Mouse (Mus musculus) cerebellum, postnatal 14 days (tissue): ENCODE data around the gene Sptssa.
A peak's percentile ranks its signal among the peaks of the same experiment; 100 is the strongest.

Source experiments
- DNase-seq, 2 experiments: peaks; one replicate each; pipeline ENCODE4 v3.0.0; 2021; ENCODE audit warnings: mixed read lengths in 2 of 2

Gene Sptssa

DNA sequence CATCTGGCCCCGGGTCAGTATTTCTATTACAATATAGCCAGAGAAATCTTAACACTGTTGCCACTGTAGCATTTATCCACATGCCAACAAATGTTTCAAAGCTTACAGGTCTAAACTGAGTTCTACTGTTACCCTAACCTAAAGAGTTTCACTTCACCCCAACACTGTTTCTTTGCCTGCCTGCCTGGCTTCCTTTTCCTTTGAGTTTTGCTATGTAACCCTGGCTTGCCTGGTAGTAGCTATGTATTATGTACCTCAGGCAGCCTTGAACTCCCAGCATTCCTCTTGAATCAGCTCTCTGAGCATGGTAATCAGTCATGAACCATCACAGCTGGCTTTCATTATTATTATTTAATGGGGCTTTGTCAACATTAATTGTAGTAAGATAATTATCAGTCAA is 1.6 kb downstream of the Sptssa start:
- DNase-seq, result no peak

DNA sequence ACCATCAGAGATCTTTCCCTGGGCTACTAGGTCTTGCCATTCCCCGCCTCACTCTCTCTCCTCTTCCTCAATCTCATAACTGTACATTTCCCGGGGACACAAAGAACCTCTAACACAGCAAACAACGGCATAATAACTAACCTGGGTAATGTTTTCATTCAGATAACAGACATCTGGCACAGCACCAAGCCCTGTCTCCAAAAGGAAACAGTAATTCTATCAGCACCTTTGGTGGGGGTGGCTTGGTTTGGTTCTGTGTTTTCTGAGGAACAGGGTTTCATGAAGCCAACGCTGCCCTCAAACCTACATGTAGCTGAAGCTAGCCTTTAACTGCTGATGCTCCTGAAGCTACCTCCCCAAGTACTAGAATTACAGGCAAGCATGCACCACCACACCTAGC is 2.2 kb downstream of the Sptssa start:
- peak; percentile 27 to 38 for DNase-seq

DNA sequence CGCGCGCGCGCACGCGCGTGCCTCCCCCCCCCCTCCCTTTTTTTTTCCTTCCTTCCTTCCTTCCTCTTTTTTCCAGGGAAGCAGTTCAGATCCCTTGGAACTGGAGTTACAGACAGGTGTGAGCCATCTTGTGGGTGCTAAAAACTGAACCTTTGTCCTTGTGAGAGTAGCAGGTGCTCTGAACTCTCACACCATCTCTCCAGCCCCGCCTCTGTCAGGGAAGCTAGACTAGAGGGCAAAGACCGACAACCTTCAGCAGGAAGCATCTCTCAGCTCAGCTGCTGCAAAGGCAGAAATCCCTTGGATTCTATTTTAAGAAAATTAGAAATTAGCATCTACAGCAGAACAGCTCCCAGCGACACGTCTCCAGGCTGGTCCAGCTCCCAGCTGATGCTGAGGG is 4.0 kb downstream of the Sptssa start:
- DNase-seq, result no peak

DNA sequence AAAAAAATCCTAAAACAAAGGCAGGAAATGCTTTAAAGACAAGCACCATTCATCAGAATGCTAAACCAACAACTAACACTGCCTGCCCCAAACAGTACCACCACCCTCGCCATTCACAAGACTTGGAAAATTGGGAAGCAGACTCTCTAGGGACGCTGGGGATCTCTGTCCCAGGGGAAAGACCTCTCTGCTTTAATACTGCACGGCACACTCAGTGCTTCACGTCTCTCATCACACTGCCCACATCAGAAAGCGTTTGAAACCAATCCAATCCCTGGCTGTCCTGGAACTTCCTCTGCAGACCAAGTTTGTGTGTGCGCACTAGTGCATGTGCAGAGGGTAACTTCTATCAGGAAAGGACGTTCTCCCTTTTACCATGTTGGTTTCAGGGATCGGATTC is 4.6 kb downstream of the Sptssa start:
- no peak for DNase-seq

DNA sequence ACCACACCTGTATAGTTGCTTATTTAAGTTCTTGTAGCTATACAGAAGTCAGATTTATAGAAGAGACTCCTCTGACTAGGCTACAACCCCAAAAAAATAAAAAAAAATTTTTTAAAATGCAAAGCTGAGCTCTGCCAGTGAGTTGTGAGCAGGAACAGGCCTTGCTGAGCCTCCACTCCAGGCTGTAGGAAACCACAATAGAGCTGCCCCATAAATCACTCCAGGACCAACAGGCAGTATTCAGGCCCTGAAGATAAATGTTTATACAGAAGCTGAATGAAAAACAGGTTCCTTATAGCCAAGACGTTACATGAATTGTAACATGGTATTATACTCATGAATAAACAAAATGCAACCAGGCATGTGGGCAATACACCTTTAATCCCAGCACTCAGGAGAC is 5.2 kb downstream of the Sptssa start:
- DNase-seq, result no peak

DNA sequence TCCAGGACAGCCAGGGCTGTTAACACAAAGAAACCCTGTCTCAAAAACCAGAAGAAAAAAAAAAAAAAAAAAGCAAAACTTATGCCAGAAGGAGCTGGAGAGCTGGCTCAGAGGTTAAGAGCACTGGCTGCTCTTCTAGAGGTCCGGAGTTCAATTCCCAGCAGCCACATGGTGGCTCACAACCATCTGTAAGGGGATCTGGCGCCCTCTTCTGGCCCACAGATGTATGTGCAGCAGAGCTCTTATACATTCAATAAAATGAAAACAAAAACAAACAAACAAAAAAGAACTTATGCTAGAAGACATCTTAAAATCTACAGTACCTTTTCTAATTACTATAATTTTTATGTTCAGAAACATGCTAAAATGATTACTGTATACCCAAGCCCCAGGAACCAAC is 11.4 kb downstream of the Sptssa start:
- no peak for DNase-seq

DNA sequence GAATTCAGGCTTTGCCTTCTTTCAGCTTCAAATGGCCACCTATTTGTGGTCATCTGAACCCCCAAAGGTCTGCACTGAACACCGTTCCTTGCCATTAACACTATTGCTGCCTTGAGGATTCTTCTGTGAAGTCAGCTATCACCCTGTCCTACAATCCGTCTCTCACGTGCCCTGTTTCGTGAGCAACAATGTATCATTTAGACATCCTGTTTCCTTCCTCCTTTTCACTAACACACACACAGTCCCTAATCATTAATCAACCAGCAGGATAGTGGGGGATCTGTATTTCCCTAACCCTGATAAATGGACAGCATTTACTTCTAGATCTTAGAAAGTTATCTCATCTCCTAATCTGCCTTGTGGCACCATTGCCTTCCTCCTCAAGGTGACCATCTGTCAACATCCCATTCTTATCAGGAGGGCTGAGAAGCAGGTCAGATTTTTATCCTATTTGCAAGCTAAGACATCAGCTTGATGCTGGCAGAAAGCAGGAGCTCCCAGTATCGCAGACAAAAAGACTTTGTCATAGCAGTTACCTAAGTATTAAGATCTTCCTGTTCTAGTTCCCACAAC is 13.0 kb downstream of the Sptssa start:
- no peak for DNase-seq

DNA sequence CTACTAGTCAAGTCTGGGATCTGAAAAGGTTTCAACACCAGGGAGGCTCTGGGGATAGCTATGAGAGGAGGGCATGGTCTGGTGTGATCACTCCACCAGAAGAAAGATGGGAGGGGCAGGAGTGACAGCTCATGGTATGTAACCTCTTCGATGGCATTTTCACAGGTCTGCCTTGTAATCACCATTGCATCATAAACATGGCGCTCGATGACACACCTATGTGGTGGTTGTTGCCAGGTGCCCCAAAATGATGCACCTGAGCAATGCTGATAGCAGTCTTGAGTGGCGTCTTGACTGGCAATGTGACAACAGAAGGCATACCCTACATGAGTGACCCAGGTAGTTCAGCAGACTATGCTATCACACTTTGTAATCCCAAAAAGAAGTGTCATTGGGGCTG is 15.0 kb downstream of the Sptssa start:
- no peak for DNase-seq

DNA sequence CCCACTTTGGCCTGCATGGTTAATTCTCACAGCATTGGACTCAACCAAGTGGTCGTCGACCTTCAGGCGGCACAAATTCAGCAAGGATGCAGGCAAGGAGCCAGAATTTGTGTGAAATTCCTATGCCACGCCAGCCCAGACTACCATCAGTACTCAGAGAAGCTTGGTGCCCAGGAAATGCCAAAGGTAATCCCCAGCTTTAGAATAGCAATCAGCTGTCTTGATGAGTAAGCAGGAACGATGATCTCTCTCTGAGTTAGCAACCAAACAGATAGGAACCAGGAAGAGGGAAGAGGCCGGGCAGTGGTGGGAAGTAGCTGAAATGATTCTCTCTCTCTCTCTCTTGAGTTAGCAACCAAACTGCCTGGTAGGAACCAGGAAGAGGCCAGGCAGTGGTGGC is 16.1 kb downstream of the Sptssa start:
- no peak for DNase-seq

DNA sequence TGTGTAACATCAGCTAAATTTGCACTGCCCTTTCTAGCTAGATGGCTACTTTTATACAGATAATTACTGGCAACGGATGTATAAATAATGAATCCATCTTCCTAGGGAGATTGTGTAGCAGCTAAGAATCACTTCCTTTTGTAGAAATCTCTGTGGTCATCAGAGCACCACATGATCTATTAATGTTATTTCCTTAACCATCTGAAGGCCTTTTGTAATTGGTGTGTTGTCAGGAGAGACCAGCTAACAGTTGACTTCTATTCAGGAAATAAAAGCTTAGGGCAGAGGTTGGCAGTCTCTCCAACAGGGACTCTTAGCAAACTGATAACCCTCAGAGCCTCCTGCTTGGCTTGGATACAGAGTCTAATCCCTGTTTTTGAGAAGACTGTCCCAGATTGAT is 19.3 kb downstream of the Sptssa start:
- no peak for DNase-seq

DNA sequence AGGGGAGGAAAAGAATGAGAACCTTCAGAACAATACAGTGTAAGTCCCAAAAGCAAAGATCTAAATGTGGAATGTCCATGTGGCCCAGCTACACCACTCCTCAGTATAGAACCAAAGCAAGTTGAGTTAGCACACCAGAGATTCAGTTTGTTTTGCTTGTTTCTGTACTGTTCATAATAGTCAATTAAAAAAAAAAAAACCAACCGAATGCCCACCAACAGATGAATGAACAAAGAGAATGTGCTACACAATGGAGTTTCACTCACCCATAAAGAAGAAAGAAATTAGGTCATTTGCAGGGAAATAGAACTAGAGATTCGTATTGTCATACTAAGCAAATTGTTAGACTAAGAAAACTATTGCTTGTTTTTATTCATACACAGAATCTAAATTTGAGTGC is 24.2 kb downstream of the Sptssa start:
- DNase-seq, result no peak

DNA sequence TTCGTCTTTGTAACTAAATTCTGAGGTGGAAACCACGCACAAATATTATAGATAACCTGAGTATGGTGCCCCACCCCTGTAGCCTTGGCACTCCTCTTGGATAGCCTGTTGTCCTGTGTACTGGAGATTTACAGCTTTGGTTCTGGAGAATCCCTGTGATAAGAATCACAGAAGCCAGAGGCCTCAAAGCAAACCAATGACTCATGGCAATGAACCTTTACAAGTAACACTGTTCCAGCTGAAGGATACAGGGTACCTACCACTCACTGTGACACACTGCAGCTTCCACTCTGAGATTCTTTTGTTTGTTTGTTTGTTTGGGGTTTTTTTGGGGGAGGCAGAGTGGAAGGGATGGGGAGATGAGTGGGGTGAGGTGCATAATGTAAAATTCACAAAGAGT is 34.4 kb downstream of the Sptssa start:
- DNase-seq, result no peak

DNA sequence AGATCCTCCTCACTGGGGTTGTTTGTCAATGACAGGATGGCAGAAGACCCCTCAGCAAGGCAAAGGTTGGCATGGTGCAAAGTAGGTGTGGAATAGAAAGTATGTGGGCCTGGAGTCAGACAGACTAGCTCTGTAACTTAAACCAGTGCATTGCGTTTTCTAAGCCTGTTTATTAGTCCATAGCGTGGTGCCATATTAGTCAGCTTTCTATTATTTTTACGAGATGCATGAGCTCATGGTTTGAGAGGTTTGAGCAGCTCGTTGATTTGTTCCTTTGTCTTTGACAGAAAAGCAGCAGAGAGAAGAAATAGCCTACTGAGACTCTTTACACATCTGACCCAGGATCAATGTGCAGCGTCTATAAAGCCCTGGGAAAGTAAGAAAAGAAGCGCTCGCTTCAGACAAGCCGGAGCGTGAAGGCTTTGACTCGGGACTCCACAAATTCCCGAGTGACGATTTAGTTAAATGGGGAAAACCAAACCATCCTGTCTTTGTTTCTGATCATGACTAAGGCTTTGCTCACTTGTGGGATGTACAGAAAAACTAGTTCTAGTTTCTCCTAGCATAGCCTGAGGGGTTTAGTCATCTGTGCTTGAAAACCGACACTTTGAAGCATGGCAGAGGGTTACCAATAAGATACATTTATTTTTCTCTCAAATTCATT is 36.2 kb downstream of the Sptssa start:
- no peak for DNase-seq

DNA sequence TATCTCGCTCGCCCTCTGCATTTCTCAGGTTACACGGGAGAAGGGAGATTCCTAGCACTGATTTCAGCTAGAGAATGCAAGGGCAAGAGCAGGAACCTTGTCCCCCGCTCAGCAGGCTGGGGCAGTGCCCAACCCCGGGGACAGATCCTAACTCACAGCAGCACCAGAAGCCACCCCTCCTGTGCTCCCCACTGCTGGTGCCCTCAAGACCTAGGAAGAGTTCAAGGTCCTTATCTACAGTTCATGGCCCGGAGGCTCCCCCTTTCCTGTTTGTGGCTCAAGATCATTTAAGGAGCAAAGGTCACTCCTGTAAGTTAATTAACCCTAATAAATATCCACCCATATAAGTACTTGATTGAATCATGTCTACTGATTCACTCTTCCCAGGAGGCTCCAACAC is 47.4 kb downstream of the Sptssa start:
- no peak for DNase-seq

DNA sequence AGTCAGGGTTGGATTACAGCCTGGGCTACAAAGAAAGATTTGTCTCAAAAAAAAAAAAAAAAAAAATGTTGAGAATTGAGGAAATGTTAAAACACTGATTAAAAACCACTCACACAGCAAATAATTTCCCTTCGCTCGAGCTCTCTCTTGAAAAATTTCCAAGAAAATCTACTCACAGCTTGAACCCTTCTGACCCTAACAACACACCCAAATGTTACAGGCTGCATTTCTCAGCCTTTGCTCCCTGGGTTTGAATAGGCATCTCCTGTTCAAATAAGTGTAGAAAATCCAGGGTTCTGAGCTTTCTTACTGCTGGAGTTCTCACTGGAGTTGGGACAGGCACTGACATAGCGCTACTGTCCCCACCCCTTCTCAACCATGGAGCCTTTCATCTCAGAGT is 51.2 kb downstream of the Sptssa start:
- DNase-seq, result no peak

DNA sequence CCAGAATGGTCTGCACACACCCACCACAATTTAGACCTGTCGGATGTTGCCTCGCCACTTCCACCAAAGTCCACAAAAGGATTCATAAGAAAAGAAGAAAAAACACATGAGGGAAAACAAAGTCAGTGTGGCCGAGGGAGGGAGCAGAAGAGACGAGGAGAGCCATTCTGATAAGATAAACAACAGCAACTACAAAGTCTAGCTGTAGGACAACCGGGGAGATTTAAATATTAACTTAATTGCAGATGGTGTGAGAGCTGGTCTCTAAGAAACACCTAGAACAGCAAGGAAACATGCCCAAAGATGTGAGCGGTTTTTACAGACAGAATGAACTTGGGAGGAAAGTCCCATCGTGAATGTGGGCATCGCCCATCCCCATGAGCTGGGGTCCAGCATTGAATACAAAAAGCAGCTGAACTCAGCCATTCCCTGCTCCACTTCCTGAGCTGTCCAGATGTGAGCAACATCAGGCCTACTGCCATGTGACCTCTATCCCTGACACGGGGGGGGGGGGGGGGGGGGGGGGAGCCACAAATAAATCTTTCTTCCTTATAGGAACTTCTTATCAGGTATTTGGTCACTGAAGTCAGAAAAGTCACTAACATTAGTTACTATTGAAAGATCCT is 52.7 kb downstream of the Sptssa start:
- DNase-seq, result no peak

DNA sequence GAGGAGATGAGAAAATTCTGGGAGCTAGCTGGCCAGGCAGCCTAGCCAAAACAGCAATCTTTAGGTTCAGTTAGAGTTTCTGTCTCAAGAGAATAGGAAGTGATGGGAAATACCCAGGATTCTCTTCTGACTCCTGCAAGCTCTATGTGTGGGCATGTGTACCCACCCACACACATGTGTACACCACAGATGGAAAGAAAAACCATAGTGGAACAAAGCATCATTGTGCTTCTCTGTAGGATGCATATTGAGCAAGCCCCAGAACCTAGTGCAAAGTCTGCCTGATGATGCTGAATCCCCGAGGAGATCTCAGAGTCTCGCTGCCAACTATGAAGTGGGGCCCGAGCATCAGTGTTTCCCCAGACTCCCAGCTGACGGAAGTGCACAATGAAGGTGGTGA is 55.9 kb downstream of the Sptssa start:
- DNase-seq, result no peak

DNA sequence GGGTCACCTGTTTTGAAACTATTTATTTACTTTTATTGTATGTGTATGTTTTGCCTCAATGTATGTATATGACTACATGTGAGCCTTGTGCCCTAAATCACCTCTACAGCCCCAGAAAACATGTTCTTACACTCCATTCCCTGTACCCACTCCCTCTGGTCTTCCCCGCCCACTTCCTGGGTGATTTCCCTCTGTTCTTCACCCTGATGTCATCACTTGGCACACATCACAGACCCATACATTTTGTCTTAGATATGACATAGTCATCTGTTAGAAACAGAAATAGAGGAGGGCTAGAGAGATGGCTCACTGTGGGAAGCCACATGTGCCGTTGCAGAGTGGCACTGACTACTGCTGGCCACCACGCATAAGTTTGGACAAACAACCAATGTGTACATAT is 58.0 kb downstream of the Sptssa start:
- no peak for DNase-seq

DNA sequence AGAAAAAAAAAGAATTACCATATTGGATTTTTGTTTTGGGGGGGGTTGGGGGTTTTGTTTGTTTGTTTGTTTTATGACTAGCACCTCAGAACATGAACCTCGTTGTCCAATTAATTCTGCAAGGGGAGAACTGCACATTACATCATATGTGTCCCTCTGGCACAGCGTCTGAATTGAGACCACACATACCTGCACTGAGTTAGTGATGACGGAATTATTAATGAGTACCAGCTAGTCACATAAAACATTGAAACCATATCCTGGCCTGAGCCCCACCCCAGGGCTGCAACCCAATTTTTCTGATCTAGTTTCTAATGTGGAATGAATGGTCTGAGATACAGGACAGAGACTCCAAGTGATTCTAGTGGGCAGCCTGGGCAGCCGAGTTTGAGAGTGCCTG is 59.7 kb downstream of the Sptssa start:
- DNase-seq, result no peak
